Mouse (Mus musculus) limb, embryonic 12.5 days (tissue): ENCODE data around the gene Oasl2. TPM values are rescaled to one million over a fixed set of nuclear protein-coding genes. Genes with fewer than 3 reads are reported as not detected.
"Not testable (repeated sequence)": the region's sequence is repeated elsewhere in the genome, so short reads cannot be mapped to it uniquely, and the experiment has no call there.

Experiments used
- ATAC-seq: fragments of 200-750 bp; cut with Nextera tagmentation; 2 replicates; pipeline ENCODE4 v1.8.0; 2017; ENCODE audit warnings: low read depth, moderate TSS enrichment; ENCODE audit not compliant: insufficient number of reproducible peaks, insufficient read depth, low FRiP score, low TSS enrichment
- H3K27ac ChIP-seq: fragments of 300-500 bp; sonication (generic); 2 replicates; pipeline ENCODE4 v1.5.1; 2016; ENCODE audit warnings: mild to moderate bottlenecking, moderate library complexity
- H3K27me3 ChIP-seq: fragments of 300-500 bp; sonication (generic); 2 replicates; pipeline ENCODE4 v1.6.1; 2016; ENCODE audit warnings: mild to moderate bottlenecking, moderate library complexity
- H3K36me3 ChIP-seq: fragments of 300-500 bp; sonication (generic); 2 replicates; pipeline ENCODE4 v1.6.1; 2016; ENCODE audit warnings: mild to moderate bottlenecking, moderate library complexity
- H3K4me1 ChIP-seq: fragments of 300-500 bp; sonication (generic); replicated peaks from 2 replicates; pipeline ENCODE4 v1.6.1; 2016
- H3K4me2 ChIP-seq: fragments of 300-500 bp; sonication (generic); 2 replicates; pipeline ENCODE4 v1.6.1; 2016; ENCODE audit warnings: mild to moderate bottlenecking, moderate library complexity
- H3K4me3 ChIP-seq: fragments of 300-500 bp; sonication (generic); replicated peaks from 2 replicates; pipeline ENCODE4 v1.5.1; 2016; ENCODE audit warnings: mild to moderate bottlenecking
- H3K9ac ChIP-seq: fragments of 300-500 bp; sonication (generic); replicated peaks from 2 replicates; pipeline ENCODE4 v1.6.1; 2016; ENCODE audit warnings: mild to moderate bottlenecking, moderate library complexity
- H3K9me3 ChIP-seq: fragments of 300-500 bp; sonication (generic); 2 replicates; pipeline ENCODE4 v1.6.1; 2016; ENCODE audit warnings: mild to moderate bottlenecking, moderate library complexity
- WGBS: fragments of 180-500 bp; shearing (Covaris S2); methylation state at CpG from one replicate; pipeline ENCODE4 v1.1.7; 2016; 5-methylcytosine and 5-hydroxymethylcytosine counted together
- polyA plus RNA-seq: library from polyadenylated mRNA; unstranded; fragments of >200 nt; fragmentation: Nextera tagmentation; extraction: Ambion mirVana; gene quantifications from 2 replicates; pipeline ENCODE4 v1.2.1, GENCODE M21; 2016

Oasl2 gene
- polyA plus RNA-seq, 1 experiment from 2014 or later = 0.74 TPM

- Histone ChIP-seq H3K36me3 (no peaks in the 10 kb centered on the region), H3K4me1 (peaks cover 4% of the 10 kb centered on the region; the same call in 1 of the 2 replicates), H3K27me3 (no peaks in the 10 kb centered on the region; the same call in 1 of the 2 replicates), H3K9ac (no peak overlapping the region), H3K4me3 (no peak overlapping the region), H3K4me2 (no peak overlapping the region), H3K27ac (no peak overlapping the region), H3K9me3 (peaks cover 4% of the 10 kb centered on the region; the same call in 1 of the 2 replicates)
- 22% methylated on average over 3 of the region's 3 CpGs for WGBS
- 0 out of 2 replicates have a peak, but pooled peaks have one; percentile 24 for ATAC-seq
Measured at GRCm38 (mm10) chr5:114935838-114936237, 39.1 kb downstream of the Oasl2 start.

GRCm38 (mm10) chr5:114941138-114941537, 44.4 kb downstream of the Oasl2 start:
- H3K4me1 ChIP-seq, ATAC-seq, H3K27me3 ChIP-seq, H3K27ac ChIP-seq, H3K9me3 ChIP-seq, H3K4me3 ChIP-seq, H3K4me2 ChIP-seq, H3K9ac ChIP-seq: not testable (repeated sequence)
- H3K36me3 ChIP-seq = peaks cover 10% of the 10 kb centered on the region
- 66% methylated on average over 3 of the region's 3 CpGs for WGBS

GRCm38 (mm10) chr5:114942074-114942765, 45.5 kb downstream of the Oasl2 start, which contains the start of gene 2210016L21Rik:
Gene 2210016L21Rik (plus strand): TSS chr5:114942158.
- Histone ChIP-seq H3K27ac (peak within 1 kb of the TSS; percentile 78), H3K27me3 (no peaks in the 10 kb centered on the region), H3K36me3 (peaks cover 21% of the 10 kb centered on the region), H3K9ac (peak within 1 kb of the TSS; percentile 88), H3K4me3 (peak within 1 kb of the TSS; percentile 84), H3K9me3 (no peaks in the 10 kb centered on the region; the same call in 1 of the 2 replicates), H3K4me1 (peaks cover 4% of the 10 kb centered on the region), H3K4me2 (peak within 1 kb of the TSS; percentile 75)
- ATAC-seq = peak; percentile 85
- 1% methylated on average over 39 of the region's 39 CpGs for WGBS

GRCm38 (mm10) chr5:114942766-114943130, 46.0 kb downstream of the Oasl2 start:
- H3K9ac ChIP-seq = peak overlapping the region; percentile 88
- 46% methylated on average over 4 of the region's 4 CpGs for WGBS
- H3K4me3 ChIP-seq = peak overlapping the region; percentile 84
- peaks cover 26% of the 10 kb centered on the region for H3K36me3 ChIP-seq
- no peak for ATAC-seq
- H3K9me3 ChIP-seq = no peaks in the 10 kb centered on the region; the same call in 1 of the 2 replicates
- H3K4me2 ChIP-seq = peak overlapping the region; percentile 75
- no peaks in the 10 kb centered on the region for H3K27me3 ChIP-seq
- peaks cover 4% of the 10 kb centered on the region for H3K4me1 ChIP-seq
- no peak overlapping the region; the same call in 1 of the 2 replicates for H3K27ac ChIP-seq

GRCm38 (mm10) chr5:114945072-114945471, 48.3 kb downstream of the Oasl2 start:
- H3K4me3 ChIP-seq = no peak overlapping the region
- H3K9me3 ChIP-seq = no peaks in the 10 kb centered on the region
- peaks cover 50% of the 10 kb centered on the region for H3K36me3 ChIP-seq
- H3K27me3 ChIP-seq = no peaks in the 10 kb centered on the region
- peaks cover 4% of the 10 kb centered on the region for H3K4me1 ChIP-seq
- H3K9ac ChIP-seq = no peak overlapping the region
- H3K27ac ChIP-seq = no peak overlapping the region
- ATAC-seq = no peak
- H3K4me2 ChIP-seq = no peak overlapping the region
- 78% methylated on average over 10 of the region's 10 CpGs for WGBS

GRCm38 (mm10) chr5:114948891-114949290, 52.2 kb downstream of the Oasl2 start:
- no peak overlapping the region for H3K9ac ChIP-seq
- H3K27ac ChIP-seq = no peak overlapping the region
- H3K27me3 ChIP-seq = no peaks in the 10 kb centered on the region
- no peak for ATAC-seq
- H3K4me1 ChIP-seq = peaks cover 15% of the 10 kb centered on the region; the same call in 1 of the 2 replicates
- no peak overlapping the region for H3K4me3 ChIP-seq
- H3K36me3 ChIP-seq = peaks cover 56% of the 10 kb centered on the region
- no peaks in the 10 kb centered on the region for H3K9me3 ChIP-seq
- no peak overlapping the region for H3K4me2 ChIP-seq
- WGBS = 81% methylated on average over 6 of the region's 6 CpGs

GRCm38 (mm10) chr5:114949316-114949715, 52.6 kb downstream of the Oasl2 start:
- Histone ChIP-seq H3K27me3 (no peaks in the 10 kb centered on the region), H3K4me1 (peaks cover 15% of the 10 kb centered on the region; the same call in 1 of the 2 replicates), H3K27ac (no peak overlapping the region), H3K9me3 (no peaks in the 10 kb centered on the region), H3K4me2 (no peak overlapping the region), H3K4me3 (no peak overlapping the region), H3K9ac (no peak overlapping the region), H3K36me3 (peaks cover 56% of the 10 kb centered on the region)
- 0 out of 2 replicates have a peak, but pooled peaks have one; percentile 22 for ATAC-seq
- WGBS = 68% methylated on average over 5 of the region's 5 CpGs

- H3K4me3 ChIP-seq = no peak overlapping the region
- no peak overlapping the region for H3K4me2 ChIP-seq
- 88% methylated on average over 9 of the region's 9 CpGs for WGBS
- no peak overlapping the region for H3K9ac ChIP-seq
- no peak overlapping the region for H3K27ac ChIP-seq
- peaks cover 56% of the 10 kb centered on the region for H3K36me3 ChIP-seq
- no peaks in the 10 kb centered on the region for H3K27me3 ChIP-seq
- no peak for ATAC-seq
- no peaks in the 10 kb centered on the region for H3K9me3 ChIP-seq
- H3K4me1 ChIP-seq = peaks cover 15% of the 10 kb centered on the region; the same call in 1 of the 2 replicates
Measured at GRCm38 (mm10) chr5:114949812-114950211, 53.1 kb downstream of the Oasl2 start.

- H3K4me2 ChIP-seq = no peak overlapping the region
- H3K9me3 ChIP-seq = no peaks in the 10 kb centered on the region
- peaks cover 15% of the 10 kb centered on the region; the same call in 1 of the 2 replicates for H3K4me1 ChIP-seq
- 66% methylated on average over 12 of the region's 12 CpGs for WGBS
- H3K27ac ChIP-seq = no peak overlapping the region
- H3K9ac ChIP-seq = no peak overlapping the region
- no peak overlapping the region for H3K4me3 ChIP-seq
- H3K27me3 ChIP-seq = no peaks in the 10 kb centered on the region
- no peak for ATAC-seq
- peaks cover 51% of the 10 kb centered on the region for H3K36me3 ChIP-seq
Measured at GRCm38 (mm10) chr5:114950669-114951068, 53.9 kb downstream of the Oasl2 start.

GRCm38 (mm10) chr5:114951279-114951880, 54.6 kb downstream of the Oasl2 start:
- 85% methylated on average over 21 of the region's 21 CpGs for WGBS
- Histone ChIP-seq H3K27ac (no peak overlapping the region), H3K36me3 (peaks cover 44% of the 10 kb centered on the region), H3K9ac (no peak overlapping the region), H3K4me3 (no peak overlapping the region), H3K4me2 (no peak overlapping the region), H3K4me1 (peaks cover 15% of the 10 kb centered on the region; the same call in 1 of the 2 replicates), H3K9me3 (no peaks in the 10 kb centered on the region), H3K27me3 (no peaks in the 10 kb centered on the region)
- ATAC-seq = peak; percentile 44; the same call in 1 of the 2 replicates

GRCm38 (mm10) chr5:114953326-114953725, 56.6 kb downstream of the Oasl2 start:
- no peak overlapping the region for H3K9ac ChIP-seq
- H3K27me3 ChIP-seq = no peaks in the 10 kb centered on the region
- no peak for ATAC-seq
- no peak overlapping the region for H3K4me2 ChIP-seq
- peaks cover 24% of the 10 kb centered on the region for H3K36me3 ChIP-seq
- 87% methylated on average over 14 of the region's 14 CpGs for WGBS
- no peaks in the 10 kb centered on the region for H3K9me3 ChIP-seq
- H3K4me3 ChIP-seq = no peak overlapping the region
- peaks cover 15% of the 10 kb centered on the region; the same call in 1 of the 2 replicates for H3K4me1 ChIP-seq
- H3K27ac ChIP-seq = no peak overlapping the region
